Mouse (Mus musculus): ENCODE results near the gene Nkapd1.

The Nkapd1 gene

GRCm38 (mm10) chr9:50603189-50603997 lies 13.9 kb downstream of the Nkapd1 start, which contains the start of the genes Sdhd and Timm8b:
Gene Sdhd (minus strand): TSS chr9:50603812.
Gene Timm8b (plus strand): TSS chr9:50603910.
- in situ Hi-C loops (cut with MboI; ENCODE audit: low pct_unique_long_range_greater_than_20kb in 1 of 2, low sequenced_read_pairs in 2 of 2, unreplicated experiment in 1 of 2), result no loop called here

- in situ Hi-C loops (cut with MboI; ENCODE audit: low pct_unique_long_range_greater_than_20kb in 1 of 2, low sequenced_read_pairs in 2 of 2, unreplicated experiment in 1 of 2), result no loop called here
Observed at GRCm38 (mm10) chr9:50602055-50602845, 15.0 kb downstream of the Nkapd1 start.

- in situ Hi-C loops (cut with MboI; ENCODE audit: low pct_unique_long_range_greater_than_20kb in 1 of 2, low sequenced_read_pairs in 2 of 2, unreplicated experiment in 1 of 2), result no loop called here
Observed at GRCm38 (mm10) chr9:50601536-50601935, 15.7 kb downstream of the Nkapd1 start.

GRCm38 (mm10) chr9:50596973-50597372 lies 20.3 kb downstream of the Nkapd1 start:
- in situ Hi-C loops (cut with MboI; ENCODE audit: low pct_unique_long_range_greater_than_20kb in 1 of 2, low sequenced_read_pairs in 2 of 2, unreplicated experiment in 1 of 2), result no loop called here

- in situ Hi-C loops (cut with MboI; ENCODE audit: low pct_unique_long_range_greater_than_20kb in 1 of 2, low sequenced_read_pairs in 2 of 2, unreplicated experiment in 1 of 2), result no loop called here
Observed at GRCm38 (mm10) chr9:50594794-50595417, 22.4 kb downstream of the Nkapd1 start.

GRCm38 (mm10) chr9:50593544-50593943 lies 23.7 kb downstream of the Nkapd1 start:
- in situ Hi-C loops (cut with MboI; ENCODE audit: low pct_unique_long_range_greater_than_20kb in 1 of 2, low sequenced_read_pairs in 2 of 2, unreplicated experiment in 1 of 2), result no loop called here

GRCm38 (mm10) chr9:50592955-50593354 lies 24.3 kb downstream of the Nkapd1 start:
- in situ Hi-C loops (cut with MboI; ENCODE audit: low pct_unique_long_range_greater_than_20kb in 1 of 2, low sequenced_read_pairs in 2 of 2, unreplicated experiment in 1 of 2), result no loop called here

GRCm38 (mm10) chr9:50590856-50591518 lies 26.3 kb downstream of the Nkapd1 start:
- in situ Hi-C loops (cut with MboI; ENCODE audit: low pct_unique_long_range_greater_than_20kb in 1 of 2, low sequenced_read_pairs in 2 of 2, unreplicated experiment in 1 of 2), result no loop called here

- in situ Hi-C loops (cut with MboI; ENCODE audit: low pct_unique_long_range_greater_than_20kb in 1 of 2, low sequenced_read_pairs in 2 of 2, unreplicated experiment in 1 of 2), result no loop called here
Observed at GRCm38 (mm10) chr9:50586955-50587354, 30.3 kb downstream of the Nkapd1 start.

GRCm38 (mm10) chr9:50585145-50585818 lies 32.0 kb downstream of the Nkapd1 start:
- in situ Hi-C loops (cut with MboI; ENCODE audit: low pct_unique_long_range_greater_than_20kb in 1 of 2, low sequenced_read_pairs in 2 of 2, unreplicated experiment in 1 of 2), result no loop called here

GRCm38 (mm10) chr9:50580370-50580769 lies 36.9 kb downstream of the Nkapd1 start:
- in situ Hi-C loops (cut with MboI; ENCODE audit: low pct_unique_long_range_greater_than_20kb in 1 of 2, low sequenced_read_pairs in 2 of 2, unreplicated experiment in 1 of 2), result no loop called here

GRCm38 (mm10) chr9:50569599-50570525 lies 47.4 kb downstream of the Nkapd1 start:
- in situ Hi-C loops (cut with MboI; ENCODE audit: low pct_unique_long_range_greater_than_20kb in 1 of 2, low sequenced_read_pairs in 2 of 2, unreplicated experiment in 1 of 2), result no loop called here

- in situ Hi-C loops (cut with MboI; ENCODE audit: low pct_unique_long_range_greater_than_20kb in 1 of 2, low sequenced_read_pairs in 2 of 2, unreplicated experiment in 1 of 2), result no loop called here
Observed at GRCm38 (mm10) chr9:50567881-50568280, 49.4 kb downstream of the Nkapd1 start.

- in situ Hi-C loops (cut with MboI; ENCODE audit: low pct_unique_long_range_greater_than_20kb in 1 of 2, low sequenced_read_pairs in 2 of 2, unreplicated experiment in 1 of 2), result no loop called here
Observed at GRCm38 (mm10) chr9:50567372-50567771, 49.9 kb downstream of the Nkapd1 start.

- in situ Hi-C loops (cut with MboI; ENCODE audit: low pct_unique_long_range_greater_than_20kb in 1 of 2, low sequenced_read_pairs in 2 of 2, unreplicated experiment in 1 of 2), result no loop called here
Observed at GRCm38 (mm10) chr9:50565940-50566339, 51.3 kb downstream of the Nkapd1 start.

GRCm38 (mm10) chr9:50565173-50565572 lies 52.1 kb downstream of the Nkapd1 start:
- in situ Hi-C loops (cut with MboI; ENCODE audit: low pct_unique_long_range_greater_than_20kb in 1 of 2, low sequenced_read_pairs in 2 of 2, unreplicated experiment in 1 of 2), result no loop called here

- in situ Hi-C loops (cut with MboI; ENCODE audit: low pct_unique_long_range_greater_than_20kb in 1 of 2, low sequenced_read_pairs in 2 of 2, unreplicated experiment in 1 of 2), result no loop called here
Observed at GRCm38 (mm10) chr9:50561918-50562360, 55.3 kb downstream of the Nkapd1 start.
